Mouse (Mus musculus): ENCODE data around the gene Olfr251.

The Olfr251 gene

GRCm38 (mm10) chr9:38429155-38429554 lies 52.3 kb downstream of the Olfr251 start, which contains the start of gene Olfr901:
Olfr901 (plus strand) TSS chr9:38429455.
- no peaks in the 10 kb centered on the region for H3K36me3 ChIP-seq (ENCODE audit: insufficient read depth, low read length)
- H3K4me1 ChIP-seq (replicated peaks; ENCODE audit: low read depth, low read length) = peaks cover 3% of the 10 kb centered on the region; the same call in 1 of the 2 replicates
- H3K4me3 ChIP-seq (replicated peaks; ENCODE audit: low read length) = no peak within 1 kb of the TSS
- H3K9me3 ChIP-seq (ENCODE audit: low read length) = peaks cover 18% of the 10 kb centered on the region; the same call in 1 of the 2 replicates
- H3K27me3 ChIP-seq (ENCODE audit: insufficient read depth, low read length) = no peaks in the 10 kb centered on the region
- TF ChIP-seq CTCF (conservative IDR thresholded peaks at IDR 0.05; ENCODE audit: low read length) (no peak), POU5F1 (IDR thresholded peaks at IDR 0.05; ENCODE audit: borderline replicate concordance, low read length) (no peak), NANOG (IDR thresholded peaks at IDR 0.05; ENCODE audit: borderline replicate concordance, low read length) (no peak)

Data from E14TG2a.4 (cell line).